Mouse (Mus musculus) kidney, adult 2 months (tissue): ENCODE results near the gene Slc26a3.

Experiments used
- CTCF ChIP-seq: fragments of 200-500 bp; conservative IDR thresholded peaks from 2 replicates; pipeline ENCODE4 v1.5.1; 2011; ENCODE audit warnings: low read depth, mild to moderate bottlenecking, control low read depth, low read length, moderate library complexity, mixed read lengths; ENCODE audit not compliant: insufficient read depth, insufficient read length
- POLR2A ChIP-seq: fragments of 200-500 bp; IDR thresholded peaks from one replicate; pipeline ENCODE4 v1.6.1; 2011; ENCODE audit warnings: low read depth, low read length, control low read depth

- no peak for TF ChIP-seq POLR2A
- no peak for TF ChIP-seq CTCF
Measured at GRCm38 (mm10) chr12:31498936-31499313, 108.3 kb downstream of the Slc26a3 start.
